Mouse (Mus musculus): ENCODE data around the gene Abca3. TPM values are rescaled to one million over a fixed set of nuclear protein-coding genes. Genes with fewer than 3 reads are reported as not detected.

Abca3 gene
- total RNA-seq (2014; rRNA removed) (91.3 and 95.9 TPM in 2 replicates), polyA plus RNA-seq (2015; fragmentation: Nextera tagmentation; extraction: Ambion mirVana) (28.8 and 32.7 TPM in 2 replicates)

- peak within 1 kb of the TSS; percentile 76 for H3K4me2 ChIP-seq (ENCODE audit: low read depth, low read length, poor library complexity, severe bottlenecking)
- peak; percentile 97 for TF ChIP-seq CTCF (IDR thresholded peaks at IDR 0.05)
- no peaks in the 10 kb centered on the region for H3K27me3 ChIP-seq (ENCODE audit: insufficient read depth, low read length)
- WGBS: 1% methylated on average over 48 of the region's 55 CpGs
- H3K4me3 ChIP-seq (ENCODE audit: low read depth, low read length): peak within 1 kb of the TSS; percentile 90
- no peaks in the 10 kb centered on the region; the same call in 1 of the 2 replicates for H3K36me3 ChIP-seq (ENCODE audit: insufficient read depth, low read length)
- no peaks in the 10 kb centered on the region for H3K9me3 ChIP-seq (ENCODE audit: low read length)
- peaks cover 11% of the 10 kb centered on the region for H3K4me1 ChIP-seq (ENCODE audit: insufficient read depth, low read length)
- peak within 1 kb of the TSS; percentile 78 for H3K27ac ChIP-seq (ENCODE audit: low read depth, low read length)
- DNase-seq (ENCODE audit: low spot score) (peak; percentile 96), ATAC-seq (ENCODE audit: low FRiP score) (peak; percentile 94)
- H3K9ac ChIP-seq (replicated peaks; ENCODE audit: low read length, poor library complexity, severe bottlenecking): peak within 1 kb of the TSS; percentile 88
Observed at GRCm38 (mm10) chr17:24351760-24352357, at the start of gene Abca3. Gene Abca3 (plus strand): TSS chr17:24351950.

- 52% methylated on average over 4 of the region's 4 CpGs for WGBS
- no peaks in the 10 kb centered on the region for H3K36me3 ChIP-seq (ENCODE audit: insufficient read depth, low read length)
- ATAC-seq (ENCODE audit: low FRiP score) (no peak), DNase-seq (ENCODE audit: low spot score) (peak; percentile 10)
- H3K4me3 ChIP-seq (ENCODE audit: low read depth, low read length): no peak overlapping the region
- H3K9ac ChIP-seq (replicated peaks; ENCODE audit: low read length, poor library complexity, severe bottlenecking): no peak overlapping the region
- H3K27ac ChIP-seq (ENCODE audit: low read depth, low read length): no peak overlapping the region
- no peaks in the 10 kb centered on the region for H3K27me3 ChIP-seq (ENCODE audit: insufficient read depth, low read length)
- H3K4me1 ChIP-seq (ENCODE audit: insufficient read depth, low read length): no peaks in the 10 kb centered on the region
- no peak overlapping the region for H3K4me2 ChIP-seq (ENCODE audit: low read depth, low read length, poor library complexity, severe bottlenecking)
- no peaks in the 10 kb centered on the region for H3K9me3 ChIP-seq (ENCODE audit: low read length)
- peak; percentile 62 for TF ChIP-seq CTCF (IDR thresholded peaks at IDR 0.05)
Observed at GRCm38 (mm10) chr17:24307500-24307899, 44.2 kb upstream of the Abca3 start.

- Histone ChIP-seq H3K27me3 (ENCODE audit: insufficient read depth, low read length) (no peaks in the 10 kb centered on the region), H3K27ac (ENCODE audit: low read depth, low read length) (no peak overlapping the region), H3K9me3 (ENCODE audit: low read length) (no peaks in the 10 kb centered on the region), H3K4me2 (ENCODE audit: low read depth, low read length, poor library complexity, severe bottlenecking) (no peak overlapping the region), H3K4me1 (ENCODE audit: insufficient read depth, low read length) (no peaks in the 10 kb centered on the region), H3K36me3 (ENCODE audit: insufficient read depth, low read length) (no peaks in the 10 kb centered on the region), H3K4me3 (ENCODE audit: low read depth, low read length) (no peak overlapping the region), H3K9ac (replicated peaks; ENCODE audit: low read length, poor library complexity, severe bottlenecking) (no peak overlapping the region)
- DNase-seq (ENCODE audit: low spot score) (no peak), ATAC-seq (ENCODE audit: low FRiP score) (no peak)
- WGBS: 80% methylated on average over 3 of the region's 3 CpGs
- TF ChIP-seq CTCF (IDR thresholded peaks at IDR 0.05): no peak
Observed at GRCm38 (mm10) chr17:24320826-24321225, 30.9 kb upstream of the Abca3 start.

- no peak overlapping the region for H3K4me3 ChIP-seq (ENCODE audit: low read depth, low read length)
- H3K9ac ChIP-seq (replicated peaks; ENCODE audit: low read length, poor library complexity, severe bottlenecking): no peak overlapping the region
- DNase-seq (ENCODE audit: low spot score) (no peak), ATAC-seq (ENCODE audit: low FRiP score) (no peak)
- no peaks in the 10 kb centered on the region for H3K27me3 ChIP-seq (ENCODE audit: insufficient read depth, low read length)
- H3K4me2 ChIP-seq (ENCODE audit: low read depth, low read length, poor library complexity, severe bottlenecking): no peak overlapping the region
- no peaks in the 10 kb centered on the region for H3K36me3 ChIP-seq (ENCODE audit: insufficient read depth, low read length)
- no peaks in the 10 kb centered on the region for H3K9me3 ChIP-seq (ENCODE audit: low read length)
- no peak for TF ChIP-seq CTCF (IDR thresholded peaks at IDR 0.05)
- 86% methylated on average over 10 of the region's 10 CpGs for WGBS
- no peaks in the 10 kb centered on the region for H3K4me1 ChIP-seq (ENCODE audit: insufficient read depth, low read length)
- H3K27ac ChIP-seq (ENCODE audit: low read depth, low read length): no peak overlapping the region
Observed at GRCm38 (mm10) chr17:24325051-24325450, 26.7 kb upstream of the Abca3 start.

- ATAC-seq (ENCODE audit: low FRiP score): no peak
- no peaks in the 10 kb centered on the region for H3K9me3 ChIP-seq (ENCODE audit: low read length)
- TF ChIP-seq CTCF (IDR thresholded peaks at IDR 0.05): no peak
Observed at GRCm38 (mm10) chr17:24327656-24328055, 24.1 kb upstream of the Abca3 start.

GRCm38 (mm10) chr17:24344672-24345071, 7.1 kb upstream of the Abca3 start:
- TF ChIP-seq CTCF (IDR thresholded peaks at IDR 0.05): no peak
- no peak overlapping the region for H3K4me2 ChIP-seq (ENCODE audit: low read depth, low read length, poor library complexity, severe bottlenecking)
- DNase-seq (ENCODE audit: low spot score) (no peak), ATAC-seq (ENCODE audit: low FRiP score) (no peak)
- WGBS: 92% methylated on average over 8 of the region's 8 CpGs
- H3K4me1 ChIP-seq (ENCODE audit: insufficient read depth, low read length): no peaks in the 10 kb centered on the region
- no peaks in the 10 kb centered on the region for H3K27me3 ChIP-seq (ENCODE audit: insufficient read depth, low read length)
- no peak overlapping the region for H3K27ac ChIP-seq (ENCODE audit: low read depth, low read length)
- no peaks in the 10 kb centered on the region for H3K36me3 ChIP-seq (ENCODE audit: insufficient read depth, low read length)
- H3K9ac ChIP-seq (replicated peaks; ENCODE audit: low read length, poor library complexity, severe bottlenecking): no peak overlapping the region
- H3K9me3 ChIP-seq (ENCODE audit: low read length): no peaks in the 10 kb centered on the region
- H3K4me3 ChIP-seq (ENCODE audit: low read depth, low read length): no peak overlapping the region

More at GRCm38 (mm10) chr17:24327656-24328055, 24.1 kb upstream of the Abca3 start:
- Histone ChIP-seq H3K4me1 (ENCODE audit: insufficient read depth, low read length) (no peaks in the 10 kb centered on the region), H3K36me3 (ENCODE audit: insufficient read depth, low read length) (no peaks in the 10 kb centered on the region), H3K9ac (replicated peaks; ENCODE audit: low read length, poor library complexity, severe bottlenecking) (no peak overlapping the region), H3K4me2 (ENCODE audit: low read depth, low read length, poor library complexity, severe bottlenecking) (no peak overlapping the region), H3K4me3 (ENCODE audit: low read depth, low read length) (no peak overlapping the region), H3K27me3 (ENCODE audit: insufficient read depth, low read length) (no peaks in the 10 kb centered on the region), H3K27ac (ENCODE audit: low read depth, low read length) (no peak overlapping the region)
- no peak for DNase-seq (ENCODE audit: low spot score)
- WGBS: 81% methylated on average over 7 of the region's 7 CpGs
